ENCODE assay signal across 19 mouse cellular contexts in the genomic region with DNA sequence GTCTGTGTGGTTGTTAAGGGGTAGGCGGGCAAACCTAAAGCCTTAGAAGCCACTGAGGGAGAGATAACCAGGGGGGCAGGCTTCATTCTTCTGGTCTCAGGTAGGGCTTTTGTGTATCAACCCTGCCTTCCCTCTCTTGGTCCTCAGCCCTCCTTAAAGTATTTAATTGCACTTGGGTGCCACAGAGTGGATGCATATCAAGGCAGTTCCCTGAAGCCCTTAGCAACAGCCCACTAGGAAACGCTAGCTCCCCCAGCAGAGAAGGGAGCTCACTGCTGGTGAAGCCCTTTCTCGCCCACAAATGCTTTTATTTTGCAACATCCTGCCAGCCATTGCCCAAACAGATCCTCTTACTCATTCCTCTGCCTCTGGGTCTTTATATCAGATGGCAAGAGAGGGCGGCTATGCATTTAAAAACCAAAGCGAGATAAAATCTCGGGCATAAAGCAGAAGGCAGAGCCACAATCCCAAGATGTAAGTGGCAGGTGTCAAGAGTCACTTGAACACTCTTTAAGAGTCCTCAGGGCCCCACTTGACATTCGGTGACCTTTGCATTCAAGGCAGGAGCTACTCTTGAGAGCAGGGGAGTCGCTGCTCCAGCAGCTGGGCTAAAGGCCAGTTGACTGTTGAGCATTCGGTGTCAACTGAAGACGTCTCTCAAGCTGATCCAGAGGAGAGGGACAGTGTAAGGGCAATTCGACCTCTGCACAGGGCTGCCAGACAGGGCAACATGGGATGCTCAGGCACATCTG.
A peak's percentile ranks its signal among the peaks of the same experiment; 100 is the strongest.
DNase-seq lines count a peak whose midpoint lies in the region; ATAC-seq and TF ChIP-seq lines count a peak whose summit lies in the region.
"Had no signal": no experiment of that assay in that cellular context is flagged by ENCODE, and none has a peak within 500 bp of the region (broad histone marks: within the 10 kb centered on the region; RNA-seq: fewer than 3 reads in every experiment).

No protein-coding gene starts in this region.

- H3K27me3 ChIP-seq in lung, postnatal 0 days (replicated peaks; ENCODE audit: insufficient read depth, low read length) = 0 out of 2 replicates have a peak, but pooled peaks cover 8% of the 10 kb centered on the region
- H3K27me3 ChIP-seq in kidney, embryonic 15.5 days = no peaks in the 10 kb centered on the region
- H3K27me3 ChIP-seq in forebrain, embryonic 13.5 days = no peaks in the 10 kb centered on the region
- H3K27me3 ChIP-seq: embryonic facial prominence, embryonic 12.5 days; forebrain, embryonic 12.5 days; hindbrain, embryonic 15.5 days; limb, embryonic 13.5 days had no signal

- DNase-seq in frontal cortex, postnatal 10 days (ENCODE audit: low spot score in 2 of 2) = no peak
- peak; percentile 74 for DNase-seq in fat pad, adult 2 months (ENCODE audit: extremely low read depth, low read depth, low spot score)
- DNase-seq in lung, postnatal 0 days (ENCODE audit: low spot score) = peak; percentile 64
- DNase-seq: adrenal gland, postnatal 25 days; cerebellum, adult 11-12 months; gastrocnemius, postnatal 10 days had no signal

- H3K36me3 ChIP-seq in lung, postnatal 0 days (ENCODE audit: insufficient read depth, low read length) = no peaks in the 10 kb centered on the region
- no peaks in the 10 kb centered on the region for H3K36me3 ChIP-seq in kidney, embryonic 15.5 days
- no peaks in the 10 kb centered on the region for H3K36me3 ChIP-seq in forebrain, embryonic 13.5 days (ENCODE audit: poor library complexity, severe bottlenecking)
- H3K36me3 ChIP-seq: embryonic facial prominence, embryonic 12.5 days; forebrain, embryonic 12.5 days; heart, embryonic 13.5 days; hindbrain, embryonic 15.5 days; limb, embryonic 13.5 days had no signal

- H3K27ac ChIP-seq in lung, postnatal 0 days (ENCODE audit: low read length) = no peak overlapping the region
- peak overlapping the region; percentile 62 for H3K27ac ChIP-seq in olfactory bulb, adult 2 months (ENCODE audit: insufficient read depth, low read depth, low read length)
- no peak overlapping the region for H3K27ac ChIP-seq in kidney, embryonic 15.5 days
- H3K27ac ChIP-seq in forebrain, embryonic 13.5 days = no peak overlapping the region
- H3K27ac ChIP-seq: embryonic facial prominence, embryonic 12.5 days; forebrain, embryonic 12.5 days; heart, embryonic 13.5 days; hindbrain, embryonic 15.5 days; kidney, postnatal 0 days; limb, embryonic 13.5 days; macrophage; stomach, postnatal 0 days had no signal

- TF ChIP-seq POLR2A in olfactory bulb, adult 2 months (IDR thresholded peaks at IDR 0.05; ENCODE audit: insufficient read depth, low read depth, low read length) = no peak

- H3K4me1 ChIP-seq in lung, postnatal 0 days (ENCODE audit: insufficient read depth, low read depth, low read length) = no peaks in the 10 kb centered on the region
- peaks cover 10% of the 10 kb centered on the region; the same call in 1 of the 2 replicates for H3K4me1 ChIP-seq in olfactory bulb, adult 2 months (ENCODE audit: control insufficient read depth, insufficient read depth, low read length)
- H3K4me1 ChIP-seq in kidney, embryonic 15.5 days = peaks cover 17% of the 10 kb centered on the region
- no peaks in the 10 kb centered on the region for H3K4me1 ChIP-seq in forebrain, embryonic 13.5 days

- TF ChIP-seq CTCF in lung, postnatal 0 days (IDR thresholded peaks at IDR 0.05) = no peak
- no peak for TF ChIP-seq CTCF in olfactory bulb, adult 2 months (IDR thresholded peaks at IDR 0.05; ENCODE audit: insufficient read depth, low read depth, low read length)

- peak; percentile 64; the same call in 1 of the 2 replicates for ATAC-seq in frontal cortex, adult (ENCODE audit: low TSS enrichment)
- peak; percentile 94 for ATAC-seq in lung, postnatal 0 days
- ATAC-seq in activated CD4-positive, CD25-positive, alpha-beta regulatory T cell, adult 4 months = no peak
- no peak; the same call in 1 of the 2 replicates for ATAC-seq in kidney, embryonic 15.5 days (replicated peaks; ENCODE audit: low FRiP score)
- ATAC-seq in forebrain, embryonic 13.5 days = no peak

- TF ChIP-seq EP300 in lung, postnatal 0 days (IDR thresholded peaks at IDR 0.05) = peak; percentile 77

- H3K9me3 ChIP-seq in lung, postnatal 0 days (ENCODE audit: low read length) = no peaks in the 10 kb centered on the region
- no peaks in the 10 kb centered on the region for H3K9me3 ChIP-seq in kidney, embryonic 15.5 days (replicated peaks)
- no peaks in the 10 kb centered on the region for H3K9me3 ChIP-seq in forebrain, embryonic 13.5 days (replicated peaks)
- H3K9me3 ChIP-seq: embryonic facial prominence, embryonic 12.5 days; forebrain, embryonic 12.5 days; heart, embryonic 13.5 days; hindbrain, embryonic 15.5 days; limb, embryonic 13.5 days had no signal

- WGBS in lung, postnatal 0 days = 35% methylated on average over 11 of the region's 11 CpGs
- WGBS in olfactory bulb, adult 2 months = 57% methylated on average over 11 of the region's 11 CpGs
- WGBS in kidney, embryonic 15.5 days = 38% methylated on average over 11 of the region's 11 CpGs
- WGBS in forebrain, embryonic 13.5 days = 69% methylated on average over 11 of the region's 11 CpGs

- H3K4me2 ChIP-seq in lung, postnatal 0 days (replicated peaks; ENCODE audit: low read depth, low read length) = no peak overlapping the region
- no peak overlapping the region for H3K4me2 ChIP-seq in kidney, embryonic 15.5 days
- H3K4me2 ChIP-seq in forebrain, embryonic 13.5 days = no peak overlapping the region
- H3K4me2 ChIP-seq: embryonic facial prominence, embryonic 12.5 days; forebrain, embryonic 12.5 days; heart, embryonic 13.5 days; hindbrain, embryonic 15.5 days; limb, embryonic 13.5 days had no signal

- no peak overlapping the region for H3K4me3 ChIP-seq in lung, postnatal 0 days (ENCODE audit: low read depth, low read length)
- no peak overlapping the region for H3K4me3 ChIP-seq in olfactory bulb, adult 2 months (ENCODE audit: insufficient read depth, low read depth, low read length)
- H3K4me3 ChIP-seq in kidney, embryonic 15.5 days (replicated peaks) = no peak overlapping the region
- no peak overlapping the region for H3K4me3 ChIP-seq in forebrain, embryonic 13.5 days
- H3K4me3 ChIP-seq: embryonic facial prominence, embryonic 12.5 days; forebrain, embryonic 12.5 days; heart, embryonic 13.5 days; hindbrain, embryonic 15.5 days; limb, embryonic 13.5 days had no signal

- H3K9ac ChIP-seq in lung, postnatal 0 days (replicated peaks; ENCODE audit: low read depth) = no peak overlapping the region
- no peak overlapping the region for H3K9ac ChIP-seq in kidney, embryonic 15.5 days
- H3K9ac ChIP-seq in forebrain, embryonic 13.5 days = no peak overlapping the region
- H3K9ac ChIP-seq: embryonic facial prominence, embryonic 12.5 days; forebrain, embryonic 12.5 days; heart, embryonic 13.5 days; hindbrain, embryonic 15.5 days; limb, embryonic 13.5 days had no signal

Comparison
In these comparisons a context has a peak if more than half of its experiments do, and no peak if none do; other contexts are left out.
1. ATAC-seq: peak in frontal cortex, adult (single experiment) and lung, postnatal 0 days (single experiment); none in activated CD4-positive, CD25-positive, alpha-beta regulatory T cell, adult 4 months (single experiment), kidney, embryonic 15.5 days (single experiment) and forebrain, embryonic 13.5 days (single experiment).
2. DNase-seq: peak in fat pad, adult 2 months (single experiment) and lung, postnatal 0 days (single experiment); none in frontal cortex, postnatal 10 days (0 of 2).